Mouse (Mus musculus) right cerebral cortex, postnatal 4 days (tissue): ENCODE results near the gene Cc2d1a.

ENCODE experiments used
- DNase-seq: peaks from one replicate; pipeline ENCODE4 v3.0.0-alpha.2; 2022

Gene Cc2d1a

GRCm38 (mm10) chr8:84176560-84176959 lies 28.8 kb upstream of the Cc2d1a start:
- DNase-seq = no peak

DNA sequence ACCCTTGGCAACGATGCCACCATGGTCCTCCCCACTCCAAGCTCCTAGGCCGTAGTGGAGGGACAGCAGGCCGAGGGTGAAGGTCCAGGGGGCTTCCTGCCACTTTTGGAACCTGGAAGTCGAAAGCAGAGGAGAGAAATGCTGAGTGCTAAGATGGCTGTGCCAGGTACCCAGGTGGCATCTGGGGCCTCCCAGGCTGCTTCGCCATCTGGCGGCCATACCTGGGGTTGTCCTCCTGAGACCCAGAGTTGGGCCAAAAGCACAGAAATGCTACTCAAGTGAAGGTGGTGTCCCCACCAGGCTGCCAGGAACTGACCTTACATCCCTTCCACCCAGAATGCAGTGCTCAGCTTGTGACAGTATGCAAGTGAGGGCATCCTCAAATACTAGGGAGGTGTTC lies 26.1 kb upstream of the Cc2d1a start:
- no peak for DNase-seq

GRCm38 (mm10) chr8:84170096-84170495 lies 22.4 kb upstream of the Cc2d1a start:
- DNase-seq = no peak

DNA sequence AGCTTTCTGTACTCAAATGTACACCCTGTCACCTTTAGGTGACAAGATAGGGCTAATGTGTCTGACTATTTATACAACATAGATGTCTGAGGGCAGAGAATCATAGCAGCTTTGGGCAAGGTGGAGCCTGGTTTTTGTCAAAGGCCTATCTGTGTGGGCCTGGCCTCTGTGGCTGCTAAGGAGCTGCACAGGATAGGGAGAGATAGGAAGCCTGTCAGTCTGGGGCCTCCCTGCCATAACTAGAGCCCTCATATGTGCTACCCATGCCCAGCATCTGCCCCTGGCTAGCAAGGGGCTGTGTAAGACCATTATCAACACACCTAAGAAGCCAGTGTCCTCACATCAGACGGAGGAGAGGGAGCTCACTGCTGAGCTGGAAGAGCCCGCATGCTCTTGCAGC lies 20.0 kb upstream of the Cc2d1a start:
- no peak for DNase-seq

- DNase-seq = no peak
Observed at GRCm38 (mm10) chr8:84157620-84158019, 9.9 kb upstream of the Cc2d1a start.

- no peak for DNase-seq
Observed at GRCm38 (mm10) chr8:84149181-84149580, 1.4 kb upstream of the Cc2d1a start.

- DNase-seq = no peak
Observed at GRCm38 (mm10) chr8:84148531-84148850, 755 bp upstream of the Cc2d1a start.

DNA sequence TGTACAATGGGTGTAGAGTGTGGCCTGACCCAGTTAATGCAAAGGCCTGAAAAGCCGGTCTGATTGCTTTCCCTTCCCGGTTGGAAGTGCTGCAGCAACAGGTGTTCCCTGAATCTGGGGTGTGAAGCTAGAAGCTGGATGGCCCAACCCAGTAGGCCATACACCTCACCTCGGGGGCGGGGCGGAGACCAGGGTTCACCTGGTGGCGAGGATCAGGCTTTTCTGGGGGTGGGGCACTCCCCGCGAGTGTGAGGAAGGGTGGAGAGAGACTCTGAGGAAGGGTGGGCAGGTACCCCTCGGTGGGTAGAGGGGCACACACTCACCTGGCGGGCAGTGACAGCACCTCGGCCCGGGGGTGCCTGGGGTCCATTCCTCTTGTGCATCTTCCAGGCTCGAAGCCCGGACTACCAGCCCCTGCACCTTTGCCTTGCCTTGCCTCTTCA lies 391 bp downstream of the Cc2d1a start:
- no peak for DNase-seq

- no peak for DNase-seq
Observed at GRCm38 (mm10) chr8:84144636-84145245, 3.0 kb downstream of the Cc2d1a start.

- DNase-seq = no peak
Observed at GRCm38 (mm10) chr8:84140838-84141237, 6.9 kb downstream of the Cc2d1a start.

DNA sequence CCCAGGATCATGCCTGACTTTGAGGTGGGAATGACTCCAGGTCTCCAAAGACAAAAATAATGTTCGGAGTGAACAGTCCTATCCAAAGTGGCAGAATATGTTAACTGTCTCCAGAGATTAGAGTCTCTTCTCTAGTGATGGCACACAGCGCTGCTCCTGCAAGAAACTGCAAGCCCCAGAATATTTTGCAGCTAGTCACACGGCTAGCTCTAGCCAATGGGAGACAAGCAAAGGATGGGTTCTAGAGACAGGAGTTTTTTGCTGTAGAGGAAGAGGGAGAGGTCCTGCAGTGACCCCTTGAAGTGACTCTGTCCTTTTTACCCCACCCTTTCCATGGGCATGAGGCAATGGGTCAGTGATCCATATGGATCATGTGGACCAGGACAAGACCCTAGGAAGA lies 9.9 kb downstream of the Cc2d1a start:
- no peak for DNase-seq

DNA sequence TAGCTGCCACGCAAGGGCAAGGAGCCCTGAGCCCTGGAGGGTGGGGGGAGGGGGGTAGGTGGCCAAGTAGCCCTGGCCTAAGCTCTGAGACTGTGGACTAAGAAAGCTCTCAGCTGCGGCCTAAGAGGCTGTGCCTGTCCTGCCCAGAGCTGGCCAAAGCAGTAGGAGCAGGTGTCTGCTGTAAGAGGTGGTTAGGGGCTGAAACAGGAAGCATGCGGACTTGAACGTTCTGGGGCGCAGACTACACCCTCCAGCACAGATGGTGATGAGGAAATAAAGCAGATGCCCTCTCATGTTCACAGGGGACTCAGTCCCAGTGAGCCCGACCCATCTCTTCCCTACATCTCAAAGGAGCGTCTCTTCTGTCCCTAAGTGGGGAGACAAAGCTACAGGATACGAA lies 15.5 kb downstream of the Cc2d1a start:
- no peak for DNase-seq

DNA sequence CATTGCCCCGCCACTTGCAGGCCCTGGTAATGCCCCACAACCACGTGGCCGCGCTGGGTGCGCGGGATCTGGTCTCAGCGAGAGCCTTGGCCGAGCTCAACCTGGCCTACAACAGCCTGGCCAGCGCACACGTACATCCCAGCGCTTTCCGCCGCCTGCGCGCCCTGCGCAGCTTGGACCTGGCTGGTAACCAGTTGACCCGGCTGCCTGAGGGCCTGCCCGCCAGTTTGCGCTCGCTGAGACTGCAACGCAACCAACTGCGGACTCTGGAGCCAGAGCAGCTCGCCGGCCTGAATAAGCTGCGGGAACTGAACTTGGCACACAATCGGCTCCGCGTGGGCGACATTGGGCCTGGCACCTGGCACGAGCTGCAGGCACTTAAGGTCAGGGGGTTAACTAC lies 16.9 kb downstream of the Cc2d1a start:
- DNase-seq = no peak

DNA sequence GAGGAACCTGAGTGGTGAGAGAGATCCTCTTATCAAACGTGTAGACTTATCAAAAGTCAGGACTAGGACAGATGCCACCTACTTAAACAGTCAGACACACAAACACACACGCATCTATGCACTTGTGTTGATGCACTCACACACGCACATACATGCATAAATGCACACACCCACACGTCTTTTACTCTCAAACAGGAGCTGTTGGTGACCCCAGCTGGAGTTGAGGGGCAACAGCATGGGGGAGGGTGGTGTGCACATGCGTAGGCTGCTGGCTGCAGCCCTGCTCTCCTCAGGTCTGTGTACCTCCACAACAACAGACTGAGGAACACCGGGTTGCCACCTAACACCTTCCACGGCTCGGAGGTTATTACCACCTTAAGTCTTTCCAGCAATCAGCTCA lies 19.5 kb downstream of the Cc2d1a start:
- DNase-seq = no peak

DNA sequence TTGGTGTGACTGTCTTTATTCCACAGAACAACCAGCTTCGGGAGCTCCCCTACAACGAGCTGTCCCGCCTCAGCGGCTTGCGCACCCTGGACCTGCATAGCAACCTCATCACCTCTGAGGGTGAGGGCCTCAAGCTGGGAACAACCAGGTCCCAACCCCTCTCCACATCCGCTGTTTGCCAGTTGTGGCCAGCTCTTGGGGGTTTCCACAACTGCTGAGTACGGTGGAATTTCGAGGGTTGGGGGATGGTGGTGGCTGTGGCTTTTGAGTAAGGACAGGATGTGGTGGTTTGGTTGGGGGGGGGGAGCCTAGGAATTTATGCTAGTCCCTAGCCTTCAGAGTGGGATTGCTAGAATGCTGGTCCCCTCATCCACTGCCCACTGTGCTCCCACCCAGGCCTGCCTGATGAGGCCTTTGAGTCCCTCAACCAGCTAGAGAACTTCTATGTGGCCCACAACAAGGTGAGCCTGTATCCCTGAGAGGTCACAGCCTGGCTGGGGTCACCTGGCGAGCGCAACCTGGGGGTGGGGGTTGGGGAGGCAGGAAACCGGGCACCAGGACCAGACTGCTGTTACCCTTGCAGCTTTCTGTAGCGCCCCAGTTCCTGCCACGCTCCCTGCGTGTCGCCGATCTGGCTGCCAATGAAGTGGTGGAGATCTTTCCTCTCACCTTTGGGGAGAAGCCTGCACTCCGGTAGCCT lies 20.4 kb downstream of the Cc2d1a start:
- DNase-seq = no peak

DNA sequence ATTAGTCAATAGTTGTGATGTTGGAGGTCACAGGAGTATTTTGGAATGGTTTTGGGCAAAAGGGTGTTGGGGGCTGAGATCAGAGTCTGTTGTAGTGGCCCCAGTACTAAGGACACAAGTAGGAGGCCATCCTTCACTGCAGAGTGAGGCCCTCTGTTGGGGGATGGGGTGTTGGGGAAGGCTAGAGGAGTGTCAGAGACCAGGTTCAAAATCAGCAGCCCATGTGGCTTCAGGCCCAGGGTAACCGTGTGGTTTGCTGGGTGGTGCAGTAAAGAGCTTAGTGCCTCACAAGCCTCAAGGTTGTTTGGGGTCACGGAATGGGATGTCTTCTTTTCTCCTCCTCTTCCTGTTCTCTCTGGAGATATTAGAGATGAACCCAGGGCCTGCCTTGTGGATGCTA lies 21.0 kb downstream of the Cc2d1a start:
- DNase-seq = no peak

- DNase-seq = no peak
Observed at GRCm38 (mm10) chr8:84125656-84126055, 22.1 kb downstream of the Cc2d1a start, which contains the start of gene Podnl1. Gene Podnl1, plus strand, starts transcription at chr8:84125989.

GRCm38 (mm10) chr8:84122151-84122550 lies 25.6 kb downstream of the Cc2d1a start:
- DNase-seq = no peak

DNA sequence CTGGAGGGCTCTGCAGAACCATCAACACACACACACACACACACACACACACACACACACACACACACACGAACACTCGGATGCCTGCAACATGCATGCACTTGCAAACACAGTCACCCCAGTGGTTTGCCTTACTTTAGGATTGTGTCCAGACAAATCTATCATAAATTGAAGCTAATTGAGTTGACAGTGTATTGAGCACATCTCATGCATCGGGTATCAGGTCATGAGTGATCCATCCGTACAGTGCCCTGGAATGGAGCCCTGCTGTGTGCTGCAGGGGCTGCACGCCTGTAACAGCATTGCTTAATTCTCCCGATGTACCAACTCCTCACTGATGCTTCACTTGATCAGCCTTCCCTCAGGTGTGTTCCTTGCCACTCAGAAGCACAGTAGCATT lies 32.1 kb downstream of the Cc2d1a start:
- DNase-seq = no peak

DNA sequence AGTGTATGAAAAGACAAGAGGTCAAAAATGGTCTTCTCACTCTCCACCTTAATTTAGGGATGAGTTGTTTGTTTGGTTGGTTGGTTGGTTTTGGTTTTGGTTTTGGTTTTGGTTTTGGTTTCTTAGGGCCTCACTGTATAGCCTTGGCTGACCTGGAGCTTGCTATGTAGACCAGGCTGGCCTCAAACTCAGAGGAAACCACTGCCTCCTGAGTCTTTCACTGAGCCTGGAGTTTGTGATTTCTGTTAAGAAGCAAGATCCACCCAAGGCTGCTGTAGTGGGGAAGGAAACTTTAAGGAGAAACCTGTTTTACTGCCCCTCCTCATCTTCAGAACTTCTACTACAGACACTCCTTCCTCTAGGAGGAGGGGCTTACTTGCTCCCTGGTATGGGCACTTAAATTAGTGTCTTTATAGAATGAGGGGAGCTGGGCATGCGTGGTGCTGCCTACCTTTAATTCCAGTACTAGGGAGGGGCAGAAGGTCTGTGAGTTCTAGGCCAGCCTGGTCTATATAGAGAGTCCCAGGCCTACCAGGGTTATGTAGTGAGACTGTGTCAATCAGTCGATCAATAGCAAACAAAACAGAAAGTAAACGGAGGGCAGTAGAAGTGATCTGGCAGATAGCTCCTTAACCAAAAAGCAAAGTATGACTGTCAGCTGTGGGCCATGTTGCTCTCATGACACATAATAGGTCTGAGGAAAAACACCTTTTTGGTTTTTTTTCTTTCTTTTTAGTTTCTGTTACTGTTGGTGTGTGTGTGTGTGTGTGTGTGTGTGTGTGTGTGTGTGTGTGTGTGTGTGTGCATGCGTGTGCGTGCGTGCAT lies 41.3 kb downstream of the Cc2d1a start:
- no peak for DNase-seq

DNA sequence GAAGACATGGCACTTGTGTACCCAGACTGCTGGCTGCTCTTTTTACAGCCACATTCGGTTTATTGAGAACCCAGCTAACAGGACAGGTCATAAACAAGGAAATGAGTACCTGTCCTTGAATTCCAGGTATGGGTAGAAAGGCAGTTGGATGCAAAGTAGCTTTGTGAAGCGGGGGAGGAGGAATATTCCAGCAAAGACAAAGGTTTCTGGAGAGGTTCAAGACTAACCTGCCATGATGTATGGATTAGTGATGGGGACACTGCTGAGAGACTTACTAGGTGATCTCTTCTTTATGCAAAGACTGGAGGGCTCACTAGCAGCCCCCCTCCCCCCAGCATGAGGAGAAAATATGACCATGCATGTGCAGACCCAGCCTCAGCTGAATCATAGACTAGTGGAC lies 42.1 kb downstream of the Cc2d1a start:
- DNase-seq = no peak

DNA sequence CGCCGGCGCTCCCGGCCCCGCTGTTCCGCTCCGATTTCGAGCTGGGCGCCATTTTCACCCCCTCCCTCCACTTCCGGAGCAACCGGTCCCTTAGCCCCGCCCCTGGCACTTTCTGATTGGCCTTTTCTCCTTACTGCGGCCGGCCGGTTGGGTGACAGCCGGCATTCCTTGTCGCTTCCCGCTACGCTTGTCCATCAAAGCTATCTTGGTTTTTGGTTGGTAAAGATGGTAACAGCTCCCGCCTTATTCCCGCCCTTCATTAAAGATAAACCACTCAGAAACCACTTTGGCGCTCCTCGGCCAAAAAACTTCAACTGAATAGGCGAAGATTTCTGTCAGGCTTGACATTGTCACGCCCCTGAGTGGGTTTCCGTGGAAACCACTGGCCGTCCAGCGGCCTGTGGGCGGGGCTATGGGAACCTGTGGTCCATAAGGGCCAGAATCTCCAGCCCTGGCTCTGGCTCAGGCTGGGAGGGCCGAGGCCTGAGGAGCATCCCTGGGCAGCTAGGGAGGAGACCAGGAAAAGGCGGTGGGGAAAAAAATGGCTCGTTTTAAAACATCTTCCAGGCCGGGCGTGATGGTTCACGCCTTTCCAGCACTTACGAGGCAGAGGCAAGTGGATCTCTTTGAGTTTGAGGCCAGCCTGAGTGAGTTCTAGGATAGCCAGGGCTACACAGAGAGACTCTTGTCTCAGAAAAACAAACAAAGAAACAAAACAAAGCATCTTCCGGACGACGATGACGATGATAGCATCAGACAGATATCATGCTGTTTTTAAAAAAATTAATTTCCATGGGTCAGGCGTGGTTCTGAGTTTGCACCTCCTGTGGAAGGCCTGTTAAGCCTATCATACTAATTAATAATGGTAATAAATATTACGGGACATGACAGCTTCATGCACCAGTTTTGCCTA lies 42.8 kb downstream of the Cc2d1a start, which contains the start of gene Dcaf15:
Dcaf15 (minus strand) TSS at position 72 of the 913 bp plus-strand sequence.
- peak; percentile 98 for DNase-seq

- DNase-seq = peak; percentile 73
Observed at GRCm38 (mm10) chr8:84104221-84104620, 43.5 kb downstream of the Cc2d1a start.
